ENCODE assay signal across 22 mouse cellular contexts in the genomic region with DNA sequence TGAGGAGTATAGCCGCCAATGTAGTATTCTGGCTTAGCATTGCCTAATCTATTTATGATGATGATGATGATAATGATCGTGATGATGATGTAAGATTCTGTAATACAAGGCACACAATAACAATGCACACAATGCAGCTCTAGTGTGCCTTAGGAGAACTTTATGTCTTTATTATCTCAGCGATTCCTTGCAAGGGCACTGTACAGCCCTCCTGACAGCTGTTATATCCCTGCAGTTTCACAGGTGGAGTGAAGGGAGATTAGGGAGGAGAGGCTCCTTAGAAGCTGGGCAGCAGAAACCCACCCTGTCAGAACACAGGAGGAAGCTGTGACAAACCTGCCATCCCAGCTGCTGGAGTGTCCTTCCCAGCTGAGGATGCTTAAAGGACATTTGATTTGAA.
DNase-seq lines count a peak whose midpoint lies in the region; ATAC-seq and TF ChIP-seq lines count a peak whose summit lies in the region.
"Had no signal": no experiment of that assay in that cellular context is flagged by ENCODE, and none has a peak within 500 bp of the region (broad histone marks: within the 10 kb centered on the region; RNA-seq: fewer than 3 reads in every experiment).

No protein-coding gene starts in this region.

- TF ChIP-seq POLR2A in heart, adult 2 months (IDR thresholded peaks at IDR 0.05; ENCODE audit: insufficient read depth, low read depth, low read length): no peak

- H3K27ac ChIP-seq in heart, adult 2 months: peak overlapping the region; percentile 15; the same call in 1 of the 2 replicates
- peak overlapping the region; percentile 29; the same call in 1 of the 2 replicates for H3K27ac ChIP-seq in midbrain, embryonic 16.5 days (ENCODE audit: low read length)
- no peak overlapping the region for H3K27ac ChIP-seq in midbrain, embryonic 11.5 days (ENCODE audit: low read depth, low read length)
- H3K27ac ChIP-seq in neural tube, embryonic 14.5 days (ENCODE audit: low read depth, low read length): peak overlapping the region; percentile 29; the same call in 1 of the 2 replicates
- H3K27ac ChIP-seq in heart, embryonic 10.5 days: no peak overlapping the region
- H3K27ac ChIP-seq: embryonic facial prominence, embryonic 10.5 days; forebrain, embryonic 12.5 days; liver, embryonic 13.5 days; midbrain, embryonic 13.5 days had no signal

- 70% methylated on average over 3 of the region's 3 CpGs for WGBS in heart, adult 2 months
- WGBS in midbrain, embryonic 16.5 days: 82% methylated on average over 3 of the region's 3 CpGs
- 84% methylated on average over 3 of the region's 3 CpGs for WGBS in midbrain, embryonic 11.5 days
- 51% methylated on average over 3 of the region's 3 CpGs for WGBS in neural tube, embryonic 14.5 days
- 86% methylated on average over 3 of the region's 3 CpGs for WGBS in heart, embryonic 10.5 days

- no peak overlapping the region for H3K4me2 ChIP-seq in midbrain, embryonic 16.5 days (ENCODE audit: low read length)
- H3K4me2 ChIP-seq in midbrain, embryonic 11.5 days: no peak overlapping the region
- H3K4me2 ChIP-seq in neural tube, embryonic 14.5 days (ENCODE audit: low read depth, low read length): no peak overlapping the region
- H3K4me2 ChIP-seq: forebrain, embryonic 12.5 days; liver, embryonic 13.5 days; midbrain, embryonic 13.5 days had no signal

- H3K79me2 ChIP-seq in heart, adult 2 months (replicated peaks; ENCODE audit: control insufficient read depth, insufficient read depth, low read length): peaks cover 8% of the 10 kb centered on the region

- peaks cover 37% of the 10 kb centered on the region for H3K4me1 ChIP-seq in heart, adult 2 months (ENCODE audit: control insufficient read depth, insufficient read depth, low read length)
- peaks cover 28% of the 10 kb centered on the region for H3K4me1 ChIP-seq in midbrain, embryonic 16.5 days (ENCODE audit: control insufficient read depth, insufficient read depth, low read length)
- no peaks in the 10 kb centered on the region for H3K4me1 ChIP-seq in midbrain, embryonic 11.5 days (ENCODE audit: control insufficient read depth, insufficient read depth, low read length)
- H3K4me1 ChIP-seq in neural tube, embryonic 14.5 days (ENCODE audit: control insufficient read depth, insufficient read depth, low read length): peaks cover 36% of the 10 kb centered on the region
- H3K4me1 ChIP-seq in heart, embryonic 10.5 days: peaks cover 46% of the 10 kb centered on the region

- H3K27me3 ChIP-seq in heart, adult 2 months (ENCODE audit: control insufficient read depth, insufficient read depth, low read length): no peaks in the 10 kb centered on the region
- H3K27me3 ChIP-seq in midbrain, embryonic 16.5 days (ENCODE audit: control insufficient read depth, insufficient read depth, low read depth, low read length): no peaks in the 10 kb centered on the region
- no peaks in the 10 kb centered on the region for H3K27me3 ChIP-seq in midbrain, embryonic 11.5 days (ENCODE audit: control insufficient read depth, insufficient read depth, low read length)
- H3K27me3 ChIP-seq in neural tube, embryonic 14.5 days (ENCODE audit: control insufficient read depth, insufficient read depth, low read length): no peaks in the 10 kb centered on the region
- no peaks in the 10 kb centered on the region for H3K27me3 ChIP-seq in heart, embryonic 10.5 days (ENCODE audit: insufficient read depth, poor library complexity, severe bottlenecking)
- H3K27me3 ChIP-seq: liver, embryonic 13.5 days; midbrain, embryonic 13.5 days had no signal

- no peak for DNase-seq in heart, adult 2 months
- DNase-seq in heart, postnatal 4 days: no peak
- no peak for DNase-seq in midbrain, embryonic 11.5 days (ENCODE audit: low spot score, missing footprints)
- peak; percentile 38 for DNase-seq in gonadal fat pad, adult 2 months (ENCODE audit: low read depth)
- no peak for DNase-seq in heart, embryonic 10.5 days (ENCODE audit: low spot score)
- DNase-seq in c-Kit-positive CD71-positive TER-119-positive erythroid progenitor cells, embryonic 14.5 days (ENCODE audit: low spot score): no peak
- DNase-seq: adrenal gland, postnatal 25 days; cerebellum, adult 9-10 months; heart, adult 11 months; kidney, adult 9 months; kidney, postnatal 14 days; liver, embryonic 13.5 days; lung, adult 2 months; lung, postnatal 14 days; retina, postnatal 1 day; right cerebral cortex, postnatal 25 days; spleen, adult 18-20 months had no signal

- no peaks in the 10 kb centered on the region for H3K9me3 ChIP-seq in midbrain, embryonic 16.5 days (replicated peaks; ENCODE audit: control insufficient read depth, low read length, poor library complexity, severe bottlenecking)
- no peaks in the 10 kb centered on the region for H3K9me3 ChIP-seq in midbrain, embryonic 11.5 days (ENCODE audit: control insufficient read depth, low read length)
- H3K9me3 ChIP-seq in neural tube, embryonic 14.5 days (ENCODE audit: control insufficient read depth, low read length): no peaks in the 10 kb centered on the region
- H3K9me3 ChIP-seq in heart, embryonic 10.5 days: no peaks in the 10 kb centered on the region
- H3K9me3 ChIP-seq: embryonic facial prominence, embryonic 10.5 days; forebrain, embryonic 12.5 days; liver, embryonic 13.5 days; midbrain, embryonic 13.5 days had no signal

- H3K4me3 ChIP-seq in heart, adult 2 months: no peak overlapping the region
- H3K4me3 ChIP-seq in midbrain, embryonic 16.5 days (ENCODE audit: low read depth, low read length): no peak overlapping the region
- no peak overlapping the region for H3K4me3 ChIP-seq in midbrain, embryonic 11.5 days (ENCODE audit: low read depth, low read length)
- no peak overlapping the region for H3K4me3 ChIP-seq in neural tube, embryonic 14.5 days (ENCODE audit: low read depth, low read length)
- H3K4me3 ChIP-seq in heart, embryonic 10.5 days: no peak overlapping the region
- H3K4me3 ChIP-seq: embryonic facial prominence, embryonic 10.5 days; forebrain, embryonic 12.5 days; liver, embryonic 13.5 days; midbrain, embryonic 13.5 days had no signal

- TF ChIP-seq EP300 in heart, adult 2 months (IDR thresholded peaks at IDR 0.05; ENCODE audit: insufficient read depth, low read depth, low read length): no peak

- intact Hi-C loops in heart, adult 2 months (cut with DNase I): loop anchor here (2.0 kb wide), 1 partner anchor 17 kb away; no protein-coding TSS in a partner anchor

- peaks cover 53% of the 10 kb centered on the region for H3K36me3 ChIP-seq in heart, adult 2 months (ENCODE audit: control insufficient read depth, insufficient read depth, low read length)
- no peaks in the 10 kb centered on the region for H3K36me3 ChIP-seq in midbrain, embryonic 16.5 days (ENCODE audit: control insufficient read depth, insufficient read depth, low read length)
- no peaks in the 10 kb centered on the region for H3K36me3 ChIP-seq in midbrain, embryonic 11.5 days (ENCODE audit: control insufficient read depth, insufficient read depth, low read length)
- no peaks in the 10 kb centered on the region for H3K36me3 ChIP-seq in neural tube, embryonic 14.5 days (ENCODE audit: control insufficient read depth, insufficient read depth, low read length)
- no peaks in the 10 kb centered on the region for H3K36me3 ChIP-seq in heart, embryonic 10.5 days
- H3K36me3 ChIP-seq: embryonic facial prominence, embryonic 10.5 days; forebrain, embryonic 12.5 days; midbrain, embryonic 13.5 days had no signal

- H3K9ac ChIP-seq in heart, adult 2 months (ENCODE audit: low read depth, low read length): no peak overlapping the region
- no peak overlapping the region for H3K9ac ChIP-seq in midbrain, embryonic 16.5 days (ENCODE audit: low read depth, low read length)
- no peak overlapping the region for H3K9ac ChIP-seq in midbrain, embryonic 11.5 days (ENCODE audit: low read length)
- no peak overlapping the region for H3K9ac ChIP-seq in neural tube, embryonic 14.5 days (replicated peaks; ENCODE audit: low read depth, low read length)
- H3K9ac ChIP-seq: forebrain, embryonic 12.5 days; liver, embryonic 13.5 days; midbrain, embryonic 13.5 days had no signal

- no peak for TF ChIP-seq CTCF in heart, adult 2 months (IDR thresholded peaks at IDR 0.05)

- no peak for ATAC-seq in midbrain, embryonic 16.5 days
- no peak for ATAC-seq in midbrain, embryonic 11.5 days (ENCODE audit: low FRiP score)
- ATAC-seq in neural tube, embryonic 14.5 days (ENCODE audit: low read depth): peak; percentile 19; the same call in 1 of the 2 replicates
- ATAC-seq: midbrain, embryonic 13.5 days had no signal

Comparison
In these comparisons a context has a peak if more than half of its experiments do, and no peak if none do; other contexts are left out.
1. H3K27ac ChIP-seq: peak in heart, adult 2 months (single experiment), midbrain, embryonic 16.5 days (single experiment) and neural tube, embryonic 14.5 days (single experiment); none in midbrain, embryonic 11.5 days (single experiment) and heart, embryonic 10.5 days (single experiment).